Mouse (Mus musculus) heart, adult 2 months (tissue): ENCODE measurements at regions not wholly inside any gene's neighbourhood (a gene's known extent, or its start where the extent isn't known, plus 50 kb on each side); places are given as distances from the start of the nearest gene placed in this dataset.

ENCODE experiments used
- DNase-seq, 2 experiments: peaks; one replicate each; pipeline ENCODE4 v3.0.0; 2021
- H3K27ac ChIP-seq: fragments of 200-600 bp; 2 replicates; pipeline ENCODE4 v1.8.1; 2022
- H3K27me3 ChIP-seq: fragments of 200-500 bp; 2 replicates; pipeline ENCODE4 v1.6.1; 2012; ENCODE audit warnings: mild to moderate bottlenecking, low read length, inconsistent platforms, mixed read lengths; ENCODE audit not compliant: control insufficient read depth, insufficient read depth
- H3K36me3 ChIP-seq: fragments of 200-500 bp; 2 replicates; pipeline ENCODE4 v1.6.1; 2012; ENCODE audit warnings: low read length, inconsistent platforms; ENCODE audit not compliant: control insufficient read depth, insufficient read depth
- H3K4me1 ChIP-seq: fragments of 200-500 bp; 2 replicates; pipeline ENCODE4 v1.6.1; 2011; ENCODE audit warnings: low read length; ENCODE audit not compliant: control insufficient read depth, insufficient read depth
- H3K4me3 ChIP-seq: fragments of 200-600 bp; 2 replicates; pipeline ENCODE4 v1.8.1; 2022
- H3K79me2 ChIP-seq: fragments of 200-500 bp; replicated peaks from 2 replicates; pipeline ENCODE4 v1.6.1; 2012; ENCODE audit warnings: mild to moderate bottlenecking, inconsistent platforms, low read length, moderate library complexity, mixed read lengths; ENCODE audit not compliant: control insufficient read depth, insufficient read depth
- H3K9ac ChIP-seq: fragments of 200-500 bp; 2 replicates; pipeline ENCODE4 v1.6.1; 2012; ENCODE audit warnings: low read depth, mild to moderate bottlenecking, control low read depth, inconsistent platforms, low read length, mixed read lengths
- CTCF ChIP-seq: fragments of 200-600 bp; IDR thresholded peaks from 2 replicates; pipeline ENCODE4 v1.8.1; 2022; ENCODE audit warnings: antibody characterized with exemption, mild to moderate bottlenecking, moderate library complexity
- EP300 ChIP-seq: fragments of 200-500 bp; IDR thresholded peaks from 2 replicates; pipeline ENCODE4 v1.6.1; 2011; ENCODE audit warnings: low read depth, low read length, control low read depth; ENCODE audit not compliant: insufficient read depth
- POLR2A ChIP-seq: fragments of 200-500 bp; IDR thresholded peaks from 2 replicates; pipeline ENCODE4 v1.6.1; 2011; ENCODE audit warnings: mild to moderate bottlenecking, low read depth, low read length, control low read depth; ENCODE audit not compliant: insufficient read depth
- WGBS: fragments of 180-500 bp; shearing (Covaris S2); methylation state at CpG from one replicate; pipeline ENCODE4 v1.1.7; 2018; 5-methylcytosine and 5-hydroxymethylcytosine counted together
- intact Hi-C: fragments of 180-260 bp; cut with DNase I; formaldehyde crosslinking; loops from one replicate; pipeline ENCODE4 v1.15.1; 2025

DNA sequence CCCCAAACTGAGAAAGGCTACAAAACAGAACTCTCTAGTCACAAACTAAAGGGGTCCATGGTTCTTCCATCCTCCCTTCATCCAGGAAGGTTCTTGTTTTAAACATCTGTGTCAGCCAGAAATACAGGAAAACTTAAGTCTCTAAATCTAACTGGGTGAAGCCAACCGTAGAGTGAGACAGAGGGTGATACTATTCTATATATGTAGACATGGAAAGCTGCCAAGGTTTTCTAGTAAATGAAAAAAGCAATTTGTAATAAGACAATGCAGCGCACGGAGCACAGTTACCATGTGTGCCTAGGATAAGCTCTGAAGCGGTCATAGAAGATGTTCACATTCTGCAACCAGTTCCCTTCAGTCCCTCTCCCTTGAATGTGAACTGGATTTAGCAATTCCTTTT, 55.4 kb downstream of the Ppp1r3c start:
- intact Hi-C loops = no loop called here
- Histone ChIP-seq H3K27me3 (no peaks in the 10 kb centered on the region), H3K36me3 (peaks cover 22% of the 10 kb centered on the region), H3K9ac (no peak overlapping the region), H3K4me1 (peaks cover 18% of the 10 kb centered on the region), H3K79me2 (no peaks in the 10 kb centered on the region), H3K27ac (peak overlapping the region; percentile 91), H3K4me3 (no peak overlapping the region)
- peak in 1 of 2 experiments; percentile 2 for DNase-seq
- TF ChIP-seq EP300 = no peak
- no peak for TF ChIP-seq POLR2A
- no peak for TF ChIP-seq CTCF
- WGBS = 72% methylated on average over 4 of the region's 4 CpGs

DNA sequence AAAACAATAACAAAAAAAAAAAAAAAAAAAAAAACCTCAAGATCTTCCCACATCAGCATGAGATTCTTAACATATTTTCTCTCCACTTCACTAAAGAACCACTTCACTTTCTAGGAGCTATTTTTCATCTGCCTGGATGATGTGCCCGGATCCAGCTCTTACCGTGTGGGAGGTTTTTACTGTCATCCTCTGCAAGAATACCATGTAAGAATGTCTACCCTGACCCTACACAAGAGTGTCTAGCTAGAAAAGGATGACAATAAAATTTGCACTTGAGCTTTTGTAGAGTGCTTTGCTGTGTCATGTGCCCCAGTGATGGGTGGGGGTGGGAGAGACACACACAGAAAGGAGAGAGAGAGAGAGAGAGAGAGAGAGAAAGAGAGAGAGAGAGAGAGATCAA, 56.1 kb downstream of the Ppp1r3c start:
- intact Hi-C loops = no loop called here
- H3K9ac ChIP-seq = no peak overlapping the region
- TF ChIP-seq CTCF (no peak), EP300 (no peak), POLR2A (no peak)
- 43% methylated on average over 2 of the region's 2 CpGs for WGBS
- peak overlapping the region; percentile 81 for H3K27ac ChIP-seq
- H3K4me3 ChIP-seq = no peak overlapping the region
- H3K36me3 ChIP-seq = peaks cover 22% of the 10 kb centered on the region
- no peaks in the 10 kb centered on the region for H3K27me3 ChIP-seq
- H3K79me2 ChIP-seq = no peaks in the 10 kb centered on the region
- H3K4me1 ChIP-seq = peaks cover 18% of the 10 kb centered on the region
- no peak for DNase-seq

DNA sequence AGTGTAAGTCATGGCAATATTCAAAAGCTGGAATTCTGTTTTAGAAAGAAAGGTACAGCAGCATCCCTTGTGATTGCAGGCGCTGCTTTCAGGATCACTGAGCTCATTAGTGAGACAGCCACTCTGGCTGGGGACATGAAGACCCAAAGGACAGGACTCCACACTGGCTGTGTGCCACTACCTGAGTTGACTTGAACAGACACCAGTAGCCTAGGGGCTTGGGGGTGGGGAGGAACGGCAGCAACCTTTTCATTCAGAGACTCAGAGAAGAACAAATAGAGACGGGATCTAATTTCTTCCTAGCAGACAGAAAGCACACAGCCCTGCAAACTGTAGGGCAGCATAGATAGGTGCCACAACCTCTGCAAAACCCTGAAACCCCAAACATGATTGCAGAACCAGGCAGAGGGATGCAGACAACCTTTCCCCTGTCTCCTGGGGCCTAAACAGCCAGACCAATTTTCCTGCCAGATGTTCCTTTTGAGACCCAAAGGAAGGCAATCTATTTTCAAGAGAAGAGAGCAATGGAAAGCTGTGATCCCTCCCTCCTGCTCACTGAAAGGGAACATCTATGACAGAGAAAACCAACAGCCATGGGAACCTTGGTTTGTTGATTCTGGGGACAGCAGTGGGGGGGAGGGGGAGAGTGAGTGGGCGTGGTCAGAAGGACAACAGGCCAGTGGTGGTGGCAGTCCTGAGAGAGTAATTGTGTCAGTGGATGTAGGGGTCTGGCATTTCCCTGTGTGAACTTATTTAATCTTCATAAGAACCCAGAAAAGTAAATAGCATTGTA, 57.2 kb downstream of the Ppp1r3c start:
- peak overlapping the region; percentile 27; the same call in 1 of the 2 replicates for H3K9ac ChIP-seq
- H3K79me2 ChIP-seq = no peaks in the 10 kb centered on the region
- DNase-seq = peak; percentile 57 to 64
- no peaks in the 10 kb centered on the region for H3K27me3 ChIP-seq
- intact Hi-C loops = loop anchor here (5.0 kb wide), 1 partner anchor 72 kb away; no protein-coding TSS in a partner anchor
- H3K36me3 ChIP-seq = peaks cover 22% of the 10 kb centered on the region
- H3K4me1 ChIP-seq = peaks cover 18% of the 10 kb centered on the region
- H3K4me3 ChIP-seq = no peak overlapping the region
- 16% methylated on average over 4 of the region's 4 CpGs for WGBS
- TF ChIP-seq POLR2A (no peak), EP300 (0 out of 2 replicates have a peak, but pooled peaks have one; percentile 6)
- H3K27ac ChIP-seq = peak overlapping the region; percentile 81

DNA sequence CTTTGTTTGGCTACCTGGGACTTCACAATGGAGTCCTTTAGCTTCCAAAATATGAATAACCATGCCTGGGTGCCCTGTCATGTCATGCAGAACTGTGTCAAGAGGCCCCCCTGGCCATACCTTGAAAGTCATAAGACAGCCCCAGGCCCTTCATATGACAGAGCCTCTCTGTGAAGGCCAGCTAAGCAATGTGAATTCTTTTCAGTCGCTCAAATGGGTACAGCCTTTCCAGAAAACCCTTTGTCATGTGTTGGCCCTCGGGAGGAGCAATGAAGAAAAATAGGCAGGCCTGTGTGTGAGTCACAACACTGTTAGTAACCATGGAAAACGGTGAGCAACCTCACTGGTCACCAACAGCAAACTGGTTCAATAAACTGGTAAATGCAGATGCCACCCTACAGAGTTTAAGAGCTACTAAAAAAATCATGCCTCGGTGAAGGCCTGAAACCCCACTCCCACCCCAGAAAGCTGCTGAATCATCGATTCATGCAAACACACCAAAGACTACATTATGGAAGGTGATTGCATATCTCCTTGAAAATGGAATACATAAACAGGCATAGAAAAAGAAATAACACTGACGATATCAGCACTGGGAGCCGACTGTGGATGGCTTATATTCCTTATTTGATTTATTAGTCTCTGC, 57.9 kb downstream of the Ppp1r3c start:
- Histone ChIP-seq H3K36me3 (peaks cover 22% of the 10 kb centered on the region), H3K4me1 (peaks cover 18% of the 10 kb centered on the region), H3K27me3 (no peaks in the 10 kb centered on the region), H3K9ac (no peak overlapping the region), H3K4me3 (no peak overlapping the region), H3K79me2 (no peaks in the 10 kb centered on the region), H3K27ac (peak overlapping the region; percentile 81)
- 59% methylated on average over 7 of the region's 7 CpGs for WGBS
- no peak for TF ChIP-seq CTCF
- TF ChIP-seq EP300 = no peak
- TF ChIP-seq POLR2A = no peak
- intact Hi-C loops = loop anchor here (5.0 kb wide), 1 partner anchor 71 kb away; no protein-coding TSS in a partner anchor
- DNase-seq = peak in 1 of 2 experiments; percentile 33

DNA sequence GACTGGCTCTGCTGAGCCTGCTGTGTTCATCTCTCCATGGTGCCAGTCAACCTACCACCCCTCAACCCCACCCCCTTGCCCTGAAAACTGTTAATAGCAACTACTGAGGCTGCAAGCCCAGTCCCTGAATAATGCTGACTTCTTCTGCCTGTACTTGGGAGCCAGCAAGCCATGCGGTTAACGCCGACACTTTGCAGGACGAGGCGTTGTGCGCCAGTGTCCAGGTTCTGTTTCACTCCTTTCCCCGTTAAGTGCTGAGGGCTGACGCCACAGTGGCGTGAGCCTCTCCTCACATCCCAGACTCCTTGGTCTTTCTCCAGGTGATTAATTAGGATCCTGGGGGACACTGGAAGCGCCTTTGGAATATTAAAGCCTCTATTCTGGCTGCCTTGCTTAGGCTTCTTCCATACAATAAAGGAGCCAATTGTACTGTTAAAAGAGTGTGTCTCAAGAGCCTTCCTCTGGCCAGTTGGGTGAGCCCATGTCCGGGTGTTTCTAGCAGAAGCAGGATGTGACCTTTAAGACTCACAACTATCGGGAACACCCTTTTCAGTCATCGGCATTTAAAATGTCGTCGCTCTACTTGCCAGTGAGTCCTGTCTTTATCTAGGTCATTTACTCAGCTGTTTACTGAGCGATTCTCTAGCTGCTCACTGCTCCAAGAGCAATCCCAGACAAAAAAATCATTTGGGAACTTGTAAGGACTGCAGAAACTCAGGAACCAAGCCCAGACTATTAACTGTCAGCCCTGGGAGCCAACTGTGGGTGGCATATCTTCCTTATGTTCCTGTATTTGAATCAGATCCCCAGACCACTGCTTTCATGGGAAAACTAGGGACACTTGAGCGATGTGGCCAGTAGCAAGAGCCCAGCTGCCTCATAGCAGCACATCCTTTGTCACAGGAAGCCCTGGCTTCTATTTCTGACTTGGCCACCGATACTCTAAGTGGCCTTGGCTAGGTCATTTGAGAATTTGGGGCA, 59.1 kb downstream of the Ppp1r3c start:
- H3K4me3 ChIP-seq = no peak overlapping the region; the same call in 1 of the 2 replicates
- H3K36me3 ChIP-seq = peaks cover 18% of the 10 kb centered on the region
- 0 out of 2 replicates have a peak, but pooled peaks have one; percentile 29 for TF ChIP-seq EP300
- peak; percentile 7; the same call in 1 of the 2 replicates for TF ChIP-seq CTCF
- 0 out of 2 replicates have a peak, but pooled peaks have one; percentile 15 for TF ChIP-seq POLR2A
- intact Hi-C loops = loop anchor here (2.0 to 5.0 kb wide), 2 partner anchors 59 to 70 kb away; partner anchors contain the start of gene Ppp1r3c
- H3K4me1 ChIP-seq = peaks cover 16% of the 10 kb centered on the region
- no peaks in the 10 kb centered on the region for H3K79me2 ChIP-seq
- peak overlapping the region; percentile 81 for H3K27ac ChIP-seq
- DNase-seq = peak; percentile 57 to 73
- 33% methylated on average over 18 of the region's 18 CpGs for WGBS
- H3K9ac ChIP-seq = peak overlapping the region; percentile 26; the same call in 1 of the 2 replicates
- H3K27me3 ChIP-seq = no peaks in the 10 kb centered on the region
